Mouse (Mus musculus) G1E-ER4 (cell line): ENCODE measurements around the gene Numa1. TPM values are rescaled to one million over a fixed set of nuclear protein-coding genes. Genes with fewer than 3 reads are reported as not detected.

ENCODE experiments used
- GATA1 ChIP-seq: IDR thresholded peaks from one replicate; pipeline ENCODE4 v1.8.0; 2012; ENCODE audit warnings: low read length, inconsistent platforms
- polyA plus RNA-seq: library from polyadenylated mRNA; stranded (reverse); fragments of >175 nt; gene quantifications from 2 replicates; pipeline ENCODE4 v1.2.3, GENCODE M21; 2012

Numa1 gene
- 110 and 127 TPM in 2 replicates for polyA plus RNA-seq

- no peak for TF ChIP-seq GATA1
Measured at GRCm38 (mm10) chr7:101933751-101934240, at the start of gene Numa1, which contains the start of gene Lrrc51. Numa1 (plus strand) TSS chr7:101934111. Lrrc51 (minus strand) TSS chr7:101933895.

- no peak for TF ChIP-seq GATA1
Measured at GRCm38 (mm10) chr7:101884160-101884559, 49.8 kb upstream of the Numa1 start.

GRCm38 (mm10) chr7:101886274-101886673 lies 47.6 kb upstream of the Numa1 start:
- no peak for TF ChIP-seq GATA1

- no peak for TF ChIP-seq GATA1
Measured at GRCm38 (mm10) chr7:101888460-101888859, 45.5 kb upstream of the Numa1 start.

- TF ChIP-seq GATA1 = no peak
Measured at GRCm38 (mm10) chr7:101895695-101896094, 38.2 kb upstream of the Numa1 start.

GRCm38 (mm10) chr7:101896104-101897066 lies 37.5 kb upstream of the Numa1 start:
- no peak for TF ChIP-seq GATA1

- TF ChIP-seq GATA1 = no peak
Measured at GRCm38 (mm10) chr7:101900331-101901097, 33.4 kb upstream of the Numa1 start.

GRCm38 (mm10) chr7:101901969-101902368 lies 31.9 kb upstream of the Numa1 start:
- no peak for TF ChIP-seq GATA1

GRCm38 (mm10) chr7:101902846-101903245 lies 31.1 kb upstream of the Numa1 start:
- TF ChIP-seq GATA1 = no peak

- no peak for TF ChIP-seq GATA1
Measured at GRCm38 (mm10) chr7:101905561-101906286, 28.2 kb upstream of the Numa1 start, which contains the start of gene Lamtor1. Lamtor1 (plus strand) TSS chr7:101905904.

- no peak for TF ChIP-seq GATA1
Measured at GRCm38 (mm10) chr7:101906287-101906681, 27.6 kb upstream of the Numa1 start, which contains the start of gene Tomt. Tomt (minus strand) TSS chr7:101906359.

GRCm38 (mm10) chr7:101906696-101907095 lies 27.2 kb upstream of the Numa1 start:
- no peak for TF ChIP-seq GATA1

- no peak for TF ChIP-seq GATA1
Measured at GRCm38 (mm10) chr7:101908367-101908766, 25.5 kb upstream of the Numa1 start.

GRCm38 (mm10) chr7:101910138-101910537 lies 23.8 kb upstream of the Numa1 start:
- no peak for TF ChIP-seq GATA1

GRCm38 (mm10) chr7:101911982-101912381 lies 21.9 kb upstream of the Numa1 start:
- no peak for TF ChIP-seq GATA1

- no peak for TF ChIP-seq GATA1
Measured at GRCm38 (mm10) chr7:101918071-101918470, 15.8 kb upstream of the Numa1 start.
